Mouse (Mus musculus): Measurements from ENCODE around the gene Arhgap24. TPM values are rescaled to one million over a fixed set of nuclear protein-coding genes. Genes with fewer than 3 reads are reported as not detected.
A peak's percentile ranks its signal among the peaks of the same experiment; 100 is the strongest.

Arhgap24 gene
- total and polyA plus RNA-seq, 3 experiments: 34.7 to 51.6 (median 47.9) TPM

DNA sequence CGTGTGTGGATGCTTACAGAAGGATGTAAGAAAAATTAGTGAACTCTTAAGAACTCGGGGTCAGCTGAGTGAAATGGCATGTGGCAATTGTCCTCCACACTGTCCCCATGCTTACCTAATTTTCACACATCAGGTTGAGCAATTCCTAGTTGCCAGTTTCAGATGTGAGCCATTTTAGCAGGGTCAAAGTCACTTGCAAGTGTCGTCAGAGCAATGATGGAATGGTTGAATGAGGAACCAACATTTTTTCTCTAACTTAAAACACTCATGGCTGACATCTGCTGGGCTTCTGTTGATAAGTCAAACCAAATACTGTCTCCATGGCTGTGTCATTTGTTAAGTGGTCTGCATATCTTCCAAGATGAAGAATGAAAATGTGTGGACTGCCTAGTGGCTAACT lies 56.6 kb downstream of the Arhgap24 start:
- H3K4me2 ChIP-seq (ENCODE audit: insufficient read depth, low read depth, poor library complexity, severe bottlenecking): no peak overlapping the region
- peaks cover 10 to 80% of the 10 kb centered on the region in 2 experiments for H3K36me3 ChIP-seq (replicated peaks in 1 of 2; ENCODE audit: control insufficient read depth in 1 of 2, insufficient read depth in 1 of 2, low read length in 1 of 2)
- H3K4me3 ChIP-seq (replicated peaks in 1 of 3; ENCODE audit: low read depth in 2 of 3, low read length in 2 of 3, poor library complexity in 1 of 3): no peak overlapping the region
- H3K4me1 ChIP-seq (ENCODE audit: control insufficient read depth in 1 of 2, insufficient read depth in 2 of 2): peaks cover 0 to 52% of the 10 kb centered on the region in 2 experiments; a peak in 2 of 4 replicates
- no peak overlapping the region for H3K27ac ChIP-seq (ENCODE audit: insufficient read depth, low read depth)
- TF ChIP-seq MEF2A (IDR thresholded peaks at IDR 0.05; ENCODE audit: borderline replicate concordance, low read depth, low read length) (no peak), CTCF (conservative IDR thresholded peaks at IDR 0.05 in 1 of 2, IDR thresholded peaks at IDR 0.05 in 1 of 2; ENCODE audit: low read depth in 2 of 2, low read length in 2 of 2) (peak in 1 of 2 experiments; percentile 51; a peak in 2 of 4 replicates), SMC3 (IDR thresholded peaks at IDR 0.05; ENCODE audit: low read depth, low read length) (peak; percentile 60), SIN3A (IDR thresholded peaks at IDR 0.05; ENCODE audit: low read length) (no peak), RAD21 (IDR thresholded peaks at IDR 0.05; ENCODE audit: low read depth, low read length) (peak; percentile 39)
- H3K27me3 ChIP-seq (replicated peaks): no peaks in the 10 kb centered on the region
- peak; percentile 18 for DNase-seq (ENCODE audit: extremely low read depth)
- in situ Hi-C loops (cut with MboI; ENCODE audit: low pct_ligation_motif_present, low pct_unique_long_range_greater_than_20kb, low sequenced_read_pairs): no loop called here
- H3K79me2 ChIP-seq (replicated peaks; ENCODE audit: control insufficient read depth, extremely low read depth, insufficient read depth, poor library complexity, severe bottlenecking): peaks cover 2% of the 10 kb centered on the region
- dilution Hi-C loops (cut with MboI; ENCODE audit: extremely low pct_ligation_motif_present, extremely low pct_unique_long_range_greater_than_20kb, low sequenced_read_pairs): no loop called here
- H3K9ac ChIP-seq (ENCODE audit: insufficient read depth, low read depth): no peak overlapping the region
- no peaks in the 10 kb centered on the region for H3K9me3 ChIP-seq (replicated peaks; ENCODE audit: low read length)

DNA sequence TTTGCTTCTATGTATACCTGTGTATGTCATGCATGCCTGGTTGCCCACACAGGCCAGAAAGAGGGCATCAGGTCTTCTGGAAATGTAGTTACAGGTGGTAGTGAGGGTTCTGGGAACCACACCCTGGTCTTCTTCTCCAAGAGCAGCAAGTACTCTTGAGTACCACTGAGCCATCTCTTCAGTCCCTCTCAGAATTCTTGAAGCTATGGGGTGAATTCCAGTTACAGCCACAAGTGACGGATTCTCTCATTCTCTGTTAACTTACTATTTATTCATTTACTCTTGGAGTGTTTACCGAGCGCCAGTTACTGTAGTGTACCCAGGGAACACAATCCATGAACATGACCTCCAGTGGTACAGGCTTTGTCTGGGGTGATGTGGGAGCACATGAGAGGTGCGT lies 65.1 kb downstream of the Arhgap24 start:
- TF ChIP-seq CTCF (conservative IDR thresholded peaks at IDR 0.05 in 1 of 2, IDR thresholded peaks at IDR 0.05 in 1 of 2; ENCODE audit: low read depth in 2 of 2, low read length in 2 of 2): no peak
- TF ChIP-seq MAZ (IDR thresholded peaks at IDR 0.05; ENCODE audit: low read depth, low read length): no peak
- no peak for TF ChIP-seq E2F4 (IDR thresholded peaks at IDR 0.05; ENCODE audit: insufficient replicate concordance, low read depth, low read length)
- TF ChIP-seq EP300 (IDR thresholded peaks at IDR 0.05; ENCODE audit: low read length): no peak
- no peak for TF ChIP-seq MAX (IDR thresholded peaks at IDR 0.05; ENCODE audit: low read length)
- TF ChIP-seq MAFK (IDR thresholded peaks at IDR 0.05; ENCODE audit: insufficient replicate concordance, low read length): no peak
- TF ChIP-seq RAD21 (IDR thresholded peaks at IDR 0.05; ENCODE audit: low read depth, low read length): no peak
- no peak for TF ChIP-seq SIN3A (IDR thresholded peaks at IDR 0.05; ENCODE audit: low read length)
- no peak for TF ChIP-seq ELF1 (IDR thresholded peaks at IDR 0.05; ENCODE audit: low read depth, low read length)
- TF ChIP-seq MXI1 (IDR thresholded peaks at IDR 0.05; ENCODE audit: low read depth, low read length): no peak
- no peak for TF ChIP-seq POLR2A (IDR thresholded peaks at IDR 0.05; ENCODE audit: low read depth, low read length)
- DNase-seq (ENCODE audit: extremely low read depth): no peak
- H3K27me3 ChIP-seq (replicated peaks): no peaks in the 10 kb centered on the region
- H3K9ac ChIP-seq (ENCODE audit: insufficient read depth, low read depth): no peak overlapping the region
- in situ Hi-C loops (cut with MboI; ENCODE audit: low pct_ligation_motif_present, low pct_unique_long_range_greater_than_20kb, low sequenced_read_pairs) (no loop called here), dilution Hi-C loops (cut with MboI; ENCODE audit: extremely low pct_ligation_motif_present, extremely low pct_unique_long_range_greater_than_20kb, low sequenced_read_pairs) (no loop called here)
- H3K9me3 ChIP-seq (replicated peaks; ENCODE audit: low read length): no peaks in the 10 kb centered on the region
- H3K4me1 ChIP-seq (ENCODE audit: control insufficient read depth in 1 of 2, insufficient read depth in 2 of 2): peaks cover 0 to 30% of the 10 kb centered on the region in 2 experiments; a peak in 2 of 4 replicates
- H3K4me3 ChIP-seq (replicated peaks in 1 of 3; ENCODE audit: low read depth in 2 of 3, low read length in 2 of 3, poor library complexity in 1 of 3): no peak overlapping the region
- no peak overlapping the region for H3K27ac ChIP-seq (ENCODE audit: insufficient read depth, low read depth)
- peaks cover 2% of the 10 kb centered on the region; the same call in 1 of the 2 replicates for H3K79me2 ChIP-seq (replicated peaks; ENCODE audit: control insufficient read depth, extremely low read depth, insufficient read depth, poor library complexity, severe bottlenecking)
- no peak overlapping the region for H3K4me2 ChIP-seq (ENCODE audit: insufficient read depth, low read depth, poor library complexity, severe bottlenecking)
- H3K36me3 ChIP-seq (replicated peaks in 1 of 2; ENCODE audit: control insufficient read depth in 1 of 2, insufficient read depth in 1 of 2, low read length in 1 of 2): peaks cover 3 to 82% of the 10 kb centered on the region in 2 experiments

DNA sequence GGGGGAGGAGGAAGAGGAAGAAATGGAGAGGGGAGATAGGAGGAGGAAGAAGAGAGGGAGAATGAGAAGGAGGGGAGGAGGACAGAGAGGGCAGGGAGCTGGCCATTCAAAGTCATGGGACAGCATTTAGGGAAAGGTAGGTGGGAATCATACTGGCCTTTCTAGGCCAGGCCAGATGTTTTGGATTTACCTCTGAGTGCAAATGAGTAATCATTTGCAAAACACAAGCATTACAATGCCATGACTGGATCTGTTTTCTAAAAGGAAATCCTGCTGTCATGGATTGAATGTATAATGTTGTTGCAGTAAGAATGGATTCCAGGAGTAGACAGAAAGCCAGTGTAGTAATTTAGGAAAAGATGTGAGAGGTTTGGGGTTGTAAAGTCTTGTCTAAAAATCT lies 66.6 kb downstream of the Arhgap24 start:
- dilution Hi-C loops (cut with MboI; ENCODE audit: extremely low pct_ligation_motif_present, extremely low pct_unique_long_range_greater_than_20kb, low sequenced_read_pairs) (no loop called here), in situ Hi-C loops (cut with MboI; ENCODE audit: low pct_ligation_motif_present, low pct_unique_long_range_greater_than_20kb, low sequenced_read_pairs) (no loop called here)
- H3K4me1 ChIP-seq (ENCODE audit: control insufficient read depth in 1 of 2, insufficient read depth in 2 of 2): peaks cover 0 to 37% of the 10 kb centered on the region in 2 experiments; a peak in 2 of 4 replicates
- peaks cover 3 to 82% of the 10 kb centered on the region in 2 experiments for H3K36me3 ChIP-seq (replicated peaks in 1 of 2; ENCODE audit: control insufficient read depth in 1 of 2, insufficient read depth in 1 of 2, low read length in 1 of 2)
- no peak for DNase-seq (ENCODE audit: extremely low read depth)
- H3K9ac ChIP-seq (ENCODE audit: insufficient read depth, low read depth): no peak overlapping the region
- H3K4me3 ChIP-seq (replicated peaks in 1 of 3; ENCODE audit: low read depth in 2 of 3, low read length in 2 of 3, poor library complexity in 1 of 3): no peak overlapping the region
- no peaks in the 10 kb centered on the region for H3K9me3 ChIP-seq (replicated peaks; ENCODE audit: low read length)
- H3K79me2 ChIP-seq (replicated peaks; ENCODE audit: control insufficient read depth, extremely low read depth, insufficient read depth, poor library complexity, severe bottlenecking): no peaks in the 10 kb centered on the region
- no peak for TF ChIP-seq IRF4 (IDR thresholded peaks at IDR 0.05; ENCODE audit: low read depth, low read length)
- H3K27me3 ChIP-seq (replicated peaks): no peaks in the 10 kb centered on the region
- H3K27ac ChIP-seq (ENCODE audit: insufficient read depth, low read depth): no peak overlapping the region
- no peak overlapping the region for H3K4me2 ChIP-seq (ENCODE audit: insufficient read depth, low read depth, poor library complexity, severe bottlenecking)
